Mouse (Mus musculus): ENCODE data around the gene Rap1gap. TPM values are rescaled to one million over a fixed set of nuclear protein-coding genes. Genes with fewer than 3 reads are reported as not detected.

The Rap1gap gene
- polyA plus RNA-seq, 1 experiment from 2014 or later, result 80.7 TPM

GRCm38 (mm10) chr4:137751310-137751709 is 86.8 kb downstream of the Rap1gap start:
- H3K27me3 ChIP-seq (ENCODE audit: control insufficient read depth, insufficient read depth, low read length), result no peaks in the 10 kb centered on the region
- no peak for DNase-seq (ENCODE audit: low spot score)
- 82% methylated on average over 8 of the region's 8 CpGs for WGBS
- H3K27ac ChIP-seq, result no peak overlapping the region
- H3K4me2 ChIP-seq (replicated peaks), result no peak overlapping the region
- H3K9me3 ChIP-seq (ENCODE audit: control insufficient read depth, low read length), result no peaks in the 10 kb centered on the region
- H3K4me1 ChIP-seq (replicated peaks; ENCODE audit: control insufficient read depth, insufficient read depth, low read length), result no peaks in the 10 kb centered on the region
- no peak for ATAC-seq (ENCODE audit: low FRiP score)
- no peaks in the 10 kb centered on the region for H3K36me3 ChIP-seq (replicated peaks; ENCODE audit: control insufficient read depth, insufficient read depth)
- H3K9ac ChIP-seq, result no peak overlapping the region
- H3K4me3 ChIP-seq (replicated peaks; ENCODE audit: low read length), result no peak overlapping the region

- ATAC-seq (ENCODE audit: low FRiP score) (no peak), DNase-seq (ENCODE audit: low spot score) (no peak)
- WGBS, result 73% methylated on average over 9 of the region's 9 CpGs
Observed at GRCm38 (mm10) chr4:137751717-137752116, 87.2 kb downstream of the Rap1gap start.

DNA sequence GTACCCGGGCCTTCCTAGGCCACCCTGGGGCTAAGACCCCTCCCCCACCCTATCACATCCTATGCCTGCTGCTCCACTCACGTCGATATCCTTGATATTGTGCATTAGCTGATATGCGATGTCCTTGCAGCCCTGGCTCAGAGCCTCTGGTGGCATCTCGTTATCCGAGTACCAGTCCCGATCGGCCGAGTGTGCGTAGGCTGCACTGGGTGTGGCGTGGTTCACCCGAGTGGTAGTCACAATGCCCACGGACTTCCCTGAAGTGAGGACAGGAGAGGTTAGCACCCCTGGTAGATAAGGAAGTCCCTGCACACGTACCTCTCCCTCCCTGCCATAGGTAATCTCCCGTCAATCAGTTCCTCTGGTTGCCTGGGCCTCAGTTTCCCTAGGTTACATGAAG is 87.9 kb downstream of the Rap1gap start:
- Histone ChIP-seq H3K4me3 (replicated peaks; ENCODE audit: low read length) (no peak overlapping the region), H3K9ac (no peak overlapping the region)

More at GRCm38 (mm10) chr4:137751717-137752116, 87.2 kb downstream of the Rap1gap start:
- no peaks in the 10 kb centered on the region for H3K36me3 ChIP-seq (replicated peaks; ENCODE audit: control insufficient read depth, insufficient read depth)
- no peaks in the 10 kb centered on the region for H3K9me3 ChIP-seq (ENCODE audit: control insufficient read depth, low read length)
- no peak overlapping the region for H3K9ac ChIP-seq
- no peaks in the 10 kb centered on the region for H3K27me3 ChIP-seq (ENCODE audit: control insufficient read depth, insufficient read depth, low read length)
- no peak overlapping the region for H3K27ac ChIP-seq
- no peak overlapping the region for H3K4me3 ChIP-seq (replicated peaks; ENCODE audit: low read length)
- H3K4me1 ChIP-seq (replicated peaks; ENCODE audit: control insufficient read depth, insufficient read depth, low read length), result no peaks in the 10 kb centered on the region
- H3K4me2 ChIP-seq (replicated peaks), result no peak overlapping the region

GRCm38 (mm10) chr4:137753199-137753598 is 88.7 kb downstream of the Rap1gap start:
- WGBS, result 75% methylated on average over 7 of the region's 7 CpGs
- H3K9ac ChIP-seq, result no peak overlapping the region
- no peak overlapping the region for H3K4me3 ChIP-seq (replicated peaks; ENCODE audit: low read length)
- no peaks in the 10 kb centered on the region for H3K4me1 ChIP-seq (replicated peaks; ENCODE audit: control insufficient read depth, insufficient read depth, low read length)
- H3K27ac ChIP-seq, result no peak overlapping the region
- ATAC-seq (ENCODE audit: low FRiP score) (no peak), DNase-seq (ENCODE audit: low spot score) (no peak)
- no peaks in the 10 kb centered on the region for H3K9me3 ChIP-seq (ENCODE audit: control insufficient read depth, low read length)
- H3K27me3 ChIP-seq (ENCODE audit: control insufficient read depth, insufficient read depth, low read length), result no peaks in the 10 kb centered on the region
- H3K4me2 ChIP-seq (replicated peaks), result no peak overlapping the region
- H3K36me3 ChIP-seq (replicated peaks; ENCODE audit: control insufficient read depth, insufficient read depth), result no peaks in the 10 kb centered on the region

More for the DNA sequence above, 87.9 kb downstream of the Rap1gap start:
- DNase-seq (ENCODE audit: low spot score) (no peak), ATAC-seq (ENCODE audit: low FRiP score) (no peak)
- no peaks in the 10 kb centered on the region for H3K27me3 ChIP-seq (ENCODE audit: control insufficient read depth, insufficient read depth, low read length)
- no peak overlapping the region for H3K27ac ChIP-seq
- H3K4me2 ChIP-seq (replicated peaks), result no peak overlapping the region
- H3K9me3 ChIP-seq (ENCODE audit: control insufficient read depth, low read length), result no peaks in the 10 kb centered on the region
- H3K36me3 ChIP-seq (replicated peaks; ENCODE audit: control insufficient read depth, insufficient read depth), result no peaks in the 10 kb centered on the region
- WGBS, result 82% methylated on average over 15 of the region's 15 CpGs
- no peaks in the 10 kb centered on the region for H3K4me1 ChIP-seq (replicated peaks; ENCODE audit: control insufficient read depth, insufficient read depth, low read length)

GRCm38 (mm10) chr4:137754446-137754845 is 89.9 kb downstream of the Rap1gap start:
- no peaks in the 10 kb centered on the region for H3K9me3 ChIP-seq (ENCODE audit: control insufficient read depth, low read length)

GRCm38 (mm10) chr4:137762886-137763285 is 98.4 kb downstream of the Rap1gap start:
- WGBS, result 83% methylated on average over 9 of the region's 9 CpGs
- no peak for DNase-seq (ENCODE audit: low spot score)

More at GRCm38 (mm10) chr4:137754446-137754845, 89.9 kb downstream of the Rap1gap start:
- no peaks in the 10 kb centered on the region for H3K4me1 ChIP-seq (replicated peaks; ENCODE audit: control insufficient read depth, insufficient read depth, low read length)
- no peaks in the 10 kb centered on the region for H3K27me3 ChIP-seq (ENCODE audit: control insufficient read depth, insufficient read depth, low read length)
- ATAC-seq (ENCODE audit: low FRiP score) (no peak), DNase-seq (ENCODE audit: low spot score) (no peak)
- no peaks in the 10 kb centered on the region for H3K36me3 ChIP-seq (replicated peaks; ENCODE audit: control insufficient read depth, insufficient read depth)
- H3K4me2 ChIP-seq (replicated peaks), result no peak overlapping the region
- 62% methylated on average over 2 of the region's 2 CpGs for whole genome bisulfite sequencing
- no peak overlapping the region for H3K4me3 ChIP-seq (replicated peaks; ENCODE audit: low read length)
- H3K9ac ChIP-seq, result no peak overlapping the region
- H3K27ac ChIP-seq, result no peak overlapping the region

GRCm38 (mm10) chr4:137763920-137764495 is 99.5 kb downstream of the Rap1gap start:
- no peak overlapping the region for H3K27ac ChIP-seq
- no peak overlapping the region for H3K4me3 ChIP-seq (replicated peaks; ENCODE audit: low read length)
- H3K4me2 ChIP-seq (replicated peaks), result no peak overlapping the region
- WGBS, result 68% methylated on average over 8 of the region's 8 CpGs
- DNase-seq (ENCODE audit: low spot score) (no peak), ATAC-seq (ENCODE audit: low FRiP score) (no peak)
- H3K9me3 ChIP-seq (ENCODE audit: control insufficient read depth, low read length), result no peaks in the 10 kb centered on the region
- no peaks in the 10 kb centered on the region for H3K27me3 ChIP-seq (ENCODE audit: control insufficient read depth, insufficient read depth, low read length)
- no peaks in the 10 kb centered on the region for H3K36me3 ChIP-seq (replicated peaks; ENCODE audit: control insufficient read depth, insufficient read depth)
- H3K4me1 ChIP-seq (replicated peaks; ENCODE audit: control insufficient read depth, insufficient read depth, low read length), result peaks cover 7% of the 10 kb centered on the region
- H3K9ac ChIP-seq, result no peak overlapping the region

More at GRCm38 (mm10) chr4:137762886-137763285, 98.4 kb downstream of the Rap1gap start:
- Histone ChIP-seq H3K27me3 (ENCODE audit: control insufficient read depth, insufficient read depth, low read length) (no peaks in the 10 kb centered on the region), H3K9me3 (ENCODE audit: control insufficient read depth, low read length) (no peaks in the 10 kb centered on the region), H3K4me1 (replicated peaks; ENCODE audit: control insufficient read depth, insufficient read depth, low read length) (peaks cover 7% of the 10 kb centered on the region), H3K4me3 (replicated peaks; ENCODE audit: low read length) (no peak overlapping the region), H3K9ac (no peak overlapping the region), H3K27ac (no peak overlapping the region), H3K36me3 (replicated peaks; ENCODE audit: control insufficient read depth, insufficient read depth) (no peaks in the 10 kb centered on the region), H3K4me2 (replicated peaks) (no peak overlapping the region)
- ATAC-seq (ENCODE audit: low FRiP score), result no peak

DNA sequence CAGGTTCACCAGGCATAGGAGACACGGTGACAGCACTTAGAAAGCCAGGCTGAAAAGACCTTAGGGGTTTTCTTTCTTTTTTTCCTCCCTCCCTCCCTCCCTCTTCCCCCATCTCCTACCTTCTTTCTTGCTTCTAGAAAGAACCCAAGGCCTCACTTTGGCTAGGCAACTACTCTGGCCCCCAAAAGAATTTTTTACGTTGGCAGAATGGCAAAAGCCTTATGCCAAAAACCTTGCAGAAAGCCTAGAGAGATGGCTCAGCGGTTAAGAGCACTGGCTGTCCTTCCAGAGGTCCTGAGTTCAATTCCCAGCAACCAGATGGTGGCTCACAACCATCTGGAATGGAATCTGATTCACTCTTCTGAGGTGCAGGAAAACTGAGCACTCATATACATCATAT is 100.1 kb downstream of the Rap1gap start:
- H3K27ac ChIP-seq, result no peak overlapping the region
- H3K4me3 ChIP-seq (replicated peaks; ENCODE audit: low read length), result no peak overlapping the region
- WGBS, result 60% methylated on average over 3 of the region's 3 CpGs
- no peak overlapping the region for H3K4me2 ChIP-seq (replicated peaks)
- H3K27me3 ChIP-seq (ENCODE audit: control insufficient read depth, insufficient read depth, low read length), result no peaks in the 10 kb centered on the region
- H3K36me3 ChIP-seq (replicated peaks; ENCODE audit: control insufficient read depth, insufficient read depth), result no peaks in the 10 kb centered on the region
- H3K9me3 ChIP-seq (ENCODE audit: control insufficient read depth, low read length), result no peaks in the 10 kb centered on the region
- no peak overlapping the region for H3K9ac ChIP-seq
- no peak for DNase-seq (ENCODE audit: low spot score)
- peaks cover 7% of the 10 kb centered on the region for H3K4me1 ChIP-seq (replicated peaks; ENCODE audit: control insufficient read depth, insufficient read depth, low read length)
- no peak for ATAC-seq (ENCODE audit: low FRiP score)

DNA sequence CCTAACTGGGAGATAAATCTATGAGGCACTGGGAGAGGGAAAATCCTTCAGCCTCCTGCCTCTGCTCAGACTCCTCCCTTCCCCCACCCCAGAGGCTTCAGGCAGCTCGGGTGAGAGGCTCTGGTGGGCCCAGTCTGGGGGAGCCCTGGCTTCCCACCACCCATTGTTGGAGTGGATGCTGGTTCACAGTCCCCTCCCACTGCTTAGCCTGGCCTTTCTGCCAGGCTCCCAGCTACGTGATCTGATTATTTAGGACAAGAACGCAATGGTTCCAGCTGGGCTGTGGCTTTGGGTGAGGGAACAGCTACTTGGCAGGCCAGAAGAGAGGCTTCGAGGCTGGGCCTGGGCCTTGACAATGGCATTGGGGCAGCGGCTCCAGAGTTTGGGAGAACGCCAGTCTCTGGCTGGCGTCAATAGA is 101.0 kb downstream of the Rap1gap start:
- peak; percentile 92 for ATAC-seq (ENCODE audit: low FRiP score)
- Histone ChIP-seq H3K27me3 (ENCODE audit: control insufficient read depth, insufficient read depth, low read length) (no peaks in the 10 kb centered on the region), H3K4me1 (replicated peaks; ENCODE audit: control insufficient read depth, insufficient read depth, low read length) (peaks cover 7% of the 10 kb centered on the region), H3K4me2 (replicated peaks) (no peak overlapping the region), H3K36me3 (replicated peaks; ENCODE audit: control insufficient read depth, insufficient read depth) (no peaks in the 10 kb centered on the region), H3K9ac (peak overlapping the region; percentile 24; the same call in 1 of the 2 replicates), H3K27ac (peak overlapping the region; percentile 74), H3K9me3 (ENCODE audit: control insufficient read depth, low read length) (no peaks in the 10 kb centered on the region), H3K4me3 (replicated peaks; ENCODE audit: low read length) (no peak overlapping the region)
- peak; percentile 71 for DNase-seq (ENCODE audit: low spot score)
- WGBS, result 18% methylated on average over 7 of the region's 7 CpGs

DNA sequence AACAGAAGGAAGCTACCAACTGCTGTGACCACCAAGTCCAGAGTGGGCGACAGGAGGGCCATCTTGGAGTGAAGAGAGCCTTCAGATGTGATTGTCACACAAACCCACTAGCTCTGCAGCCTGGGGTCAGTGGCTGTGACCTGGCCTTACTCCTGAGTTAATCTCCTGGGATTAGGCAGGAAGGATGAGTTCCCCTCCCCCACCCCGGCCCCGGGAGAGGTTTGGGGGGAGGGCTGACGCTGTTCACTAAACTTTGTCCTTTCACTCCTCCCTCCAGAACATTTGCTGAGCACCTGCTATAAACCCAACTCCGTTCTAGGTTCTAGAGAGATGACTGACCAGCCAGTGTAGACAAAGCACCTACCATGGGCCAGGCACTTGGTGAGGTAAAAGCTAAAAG is 101.8 kb downstream of the Rap1gap start:
- 30% methylated on average over 5 of the region's 5 CpGs for WGBS
- H3K9ac ChIP-seq, result no peak overlapping the region
- peaks cover 7% of the 10 kb centered on the region for H3K4me1 ChIP-seq (replicated peaks; ENCODE audit: control insufficient read depth, insufficient read depth, low read length)
- no peaks in the 10 kb centered on the region for H3K36me3 ChIP-seq (replicated peaks; ENCODE audit: control insufficient read depth, insufficient read depth)
- peak overlapping the region; percentile 74; the same call in 1 of the 2 replicates for H3K27ac ChIP-seq
- ATAC-seq (ENCODE audit: low FRiP score) (no peak), DNase-seq (ENCODE audit: low spot score) (no peak)
- no peaks in the 10 kb centered on the region for H3K9me3 ChIP-seq (ENCODE audit: control insufficient read depth, low read length)
- no peak overlapping the region for H3K4me2 ChIP-seq (replicated peaks)
- no peaks in the 10 kb centered on the region for H3K27me3 ChIP-seq (ENCODE audit: control insufficient read depth, insufficient read depth, low read length)
- no peak overlapping the region for H3K4me3 ChIP-seq (replicated peaks; ENCODE audit: low read length)

Measured in hindbrain, embryonic 14.5 days (tissue).